Mouse (Mus musculus) c-Kit-positive CD71-positive TER-119-positive erythroid progenitor cells, embryonic 14.5 days (primary cell): Measurements from ENCODE around the gene Sephs2.
A peak's percentile ranks its signal among the peaks of the same experiment; 100 is the strongest.

Source experiments
- DNase-seq: peaks from one replicate; pipeline ENCODE4 v3.0.0-alpha.2; 2013; ENCODE audit warnings: low spot score

The Sephs2 gene

GRCm38 (mm10) chr7:127273925-127274789, at the start of gene Sephs2:
TSS of gene Sephs2 (minus strand) at chr7:127274055.
- peak; percentile 96 for DNase-seq

DNA sequence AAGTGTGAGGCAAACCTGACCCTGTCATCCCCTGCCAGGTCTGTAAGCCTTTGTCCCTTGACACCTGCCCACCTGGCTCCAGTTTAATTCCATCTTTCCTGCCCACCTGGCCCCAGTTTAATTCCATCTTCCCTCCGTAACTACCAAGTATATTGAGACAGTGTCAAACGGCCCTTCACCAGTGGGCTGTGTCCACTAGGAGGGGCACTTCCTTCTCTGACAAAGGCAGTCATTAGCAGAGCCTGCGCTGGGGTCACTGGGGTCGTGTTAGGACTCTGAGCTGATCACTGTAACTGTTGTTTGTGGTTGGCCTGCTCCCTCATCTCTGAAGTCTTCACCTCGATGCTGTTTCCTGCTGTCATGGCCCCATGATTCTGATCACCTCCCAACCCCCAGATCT, 48.2 kb upstream of the Sephs2 start:
- DNase-seq: no peak

- no peak for DNase-seq
Observed at GRCm38 (mm10) chr7:127321106-127321505, 47.3 kb upstream of the Sephs2 start.

DNA sequence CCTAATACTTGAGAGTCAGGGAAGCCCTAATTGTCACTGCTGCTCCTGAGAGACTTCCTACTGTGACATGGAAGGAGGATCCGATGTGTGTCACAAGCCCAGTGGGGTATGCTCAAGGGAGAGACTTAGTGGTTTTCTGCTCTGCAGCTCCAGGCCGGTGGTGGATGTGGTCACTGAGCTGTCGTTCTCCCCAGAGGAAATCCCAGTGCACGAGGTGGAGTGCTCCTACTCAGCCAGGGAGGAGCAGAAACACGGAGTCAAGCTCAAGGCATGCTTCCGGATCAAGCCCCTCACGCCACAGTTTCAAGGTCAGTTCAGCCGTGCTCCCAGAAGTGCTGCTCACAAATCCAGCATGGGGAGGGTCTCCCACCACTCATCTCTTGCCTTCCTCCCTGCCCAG, 40.1 kb upstream of the Sephs2 start:
- no peak for DNase-seq

GRCm38 (mm10) chr7:127309951-127310350, 36.1 kb upstream of the Sephs2 start:
- DNase-seq: no peak

DNA sequence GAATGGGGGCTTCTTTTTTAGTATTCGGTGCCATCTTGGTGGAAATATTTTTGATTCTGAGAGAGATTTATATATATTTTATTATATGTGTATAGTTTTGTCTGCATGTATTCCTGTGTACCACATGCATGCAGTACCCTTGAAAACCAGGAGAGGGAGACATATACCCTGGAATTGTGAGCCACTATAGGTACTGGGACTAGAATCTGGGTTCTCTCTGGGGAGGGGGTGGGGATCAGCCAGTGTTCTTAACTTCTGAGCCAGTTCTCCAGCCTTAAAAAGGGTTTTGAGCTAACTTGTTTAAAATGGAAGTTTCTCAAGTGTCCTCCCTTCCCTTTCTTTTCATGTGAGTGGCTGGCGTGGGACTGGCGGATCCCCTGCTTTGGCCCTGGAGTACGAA, 35.0 kb upstream of the Sephs2 start:
- peak; percentile 63 for DNase-seq

DNA sequence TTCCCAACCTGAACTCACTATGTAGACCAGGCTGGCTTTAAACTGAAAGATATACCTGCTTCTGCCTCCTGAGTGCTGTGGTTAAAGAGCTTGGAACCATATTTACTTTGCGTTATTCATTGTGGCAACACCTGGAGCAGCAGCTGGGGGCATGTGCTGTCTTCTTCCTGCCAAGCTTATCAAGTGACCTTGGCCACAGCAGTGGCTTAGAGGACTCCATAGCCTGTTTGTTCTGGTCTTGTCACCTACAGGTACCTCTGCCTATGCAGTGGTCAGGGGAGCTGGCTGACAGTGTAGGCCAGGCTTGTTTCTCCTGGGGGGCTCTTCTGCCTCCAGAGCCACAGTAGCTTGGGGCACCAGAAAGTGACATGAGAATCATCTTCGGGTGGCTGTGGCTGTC, 34.6 kb upstream of the Sephs2 start:
- no peak for DNase-seq

DNA sequence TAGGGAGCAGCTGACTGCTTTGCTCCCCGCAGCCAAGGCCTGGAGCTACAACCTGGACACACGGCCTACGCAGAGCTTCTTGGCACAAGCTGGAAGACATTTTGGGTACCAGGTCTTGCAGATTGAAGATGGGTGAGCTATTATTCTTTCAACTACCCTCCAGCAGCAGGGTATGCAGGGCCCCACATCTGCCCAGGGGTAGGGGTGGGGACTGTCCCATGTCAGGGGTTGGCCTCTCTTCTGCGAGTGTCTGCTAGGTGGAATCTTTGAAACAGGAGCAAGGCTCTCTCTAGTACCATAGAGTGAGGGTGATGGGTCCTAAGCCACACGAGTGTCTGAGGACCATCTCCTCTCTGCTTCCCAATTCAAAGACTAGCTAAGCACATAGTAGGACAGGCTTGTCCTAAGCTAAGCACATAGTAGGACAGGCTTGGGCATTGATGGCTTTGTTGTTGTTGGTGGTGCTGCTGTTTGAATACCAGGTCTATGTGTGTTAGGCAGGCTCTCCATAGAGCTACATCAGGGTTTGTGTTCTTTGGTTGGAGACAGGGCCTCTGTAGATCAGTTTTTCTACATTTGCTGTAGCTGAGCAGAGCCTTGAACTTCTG, 23.8 kb upstream of the Sephs2 start:
- no peak for DNase-seq

DNA sequence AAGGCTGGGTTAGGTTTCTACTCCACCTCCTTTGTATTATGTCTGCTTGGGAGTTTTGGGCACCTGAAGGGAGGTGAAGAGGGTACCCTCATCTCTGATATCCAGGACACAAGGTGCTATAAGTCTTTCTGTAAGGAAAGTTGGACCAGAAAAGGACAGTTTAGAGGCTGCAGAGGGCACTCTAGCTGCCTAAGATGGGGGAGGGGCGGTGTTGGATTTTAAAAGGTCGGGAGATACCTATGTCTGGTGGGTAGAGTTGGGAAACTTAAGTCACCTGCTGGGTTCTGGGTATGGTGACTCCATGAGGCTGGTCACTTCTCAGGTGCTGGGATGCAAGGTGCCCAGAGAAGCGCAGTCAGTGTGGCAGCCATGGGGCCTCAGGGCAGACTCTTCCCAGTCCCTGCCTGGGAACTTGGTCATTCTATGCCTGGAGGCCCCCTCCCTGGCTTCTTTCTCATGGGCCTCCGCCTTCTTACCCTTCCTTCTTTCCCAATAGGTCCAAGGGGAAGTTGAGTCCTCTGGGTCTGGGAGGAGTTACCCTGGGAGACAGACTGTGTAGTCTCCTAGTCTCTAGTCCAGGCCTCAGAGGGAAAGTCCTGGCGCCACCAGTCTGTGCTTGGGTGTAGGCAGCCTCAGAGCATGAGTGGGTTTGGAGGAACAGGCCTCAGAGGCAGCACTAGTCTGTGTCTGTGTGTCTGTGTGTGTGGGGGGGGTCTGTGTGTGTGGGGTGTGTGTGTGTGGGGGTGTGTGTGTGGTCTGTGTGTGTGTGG, 23.1 kb upstream of the Sephs2 start:
- DNase-seq: no peak

GRCm38 (mm10) chr7:127296098-127296497, 22.2 kb upstream of the Sephs2 start, which contains the start of gene Itgal:
TSS of gene Itgal (plus strand) at chr7:127296260.
- no peak for DNase-seq

- no peak for DNase-seq
Observed at GRCm38 (mm10) chr7:127290142-127290541, 16.3 kb upstream of the Sephs2 start.

DNA sequence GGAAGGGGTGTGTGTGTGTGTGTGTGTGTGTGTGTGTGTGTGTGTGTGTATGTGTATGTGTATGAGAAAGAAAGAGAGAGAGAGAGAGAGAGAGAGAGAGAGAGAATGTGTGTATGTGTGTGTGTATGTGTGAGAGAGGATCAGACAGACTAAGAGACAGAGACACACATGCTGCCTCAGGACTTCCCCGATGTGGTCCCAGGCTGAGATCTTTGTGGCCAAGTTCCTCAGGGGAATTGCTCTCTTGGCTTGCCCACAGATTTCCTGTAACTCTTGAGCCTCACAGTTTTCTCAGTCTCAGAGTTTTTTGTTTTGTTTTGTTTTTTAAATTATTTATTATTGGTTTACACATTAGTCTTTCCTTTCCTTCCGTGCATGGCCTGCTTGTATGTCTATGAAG, 15.5 kb upstream of the Sephs2 start:
- no peak for DNase-seq

DNA sequence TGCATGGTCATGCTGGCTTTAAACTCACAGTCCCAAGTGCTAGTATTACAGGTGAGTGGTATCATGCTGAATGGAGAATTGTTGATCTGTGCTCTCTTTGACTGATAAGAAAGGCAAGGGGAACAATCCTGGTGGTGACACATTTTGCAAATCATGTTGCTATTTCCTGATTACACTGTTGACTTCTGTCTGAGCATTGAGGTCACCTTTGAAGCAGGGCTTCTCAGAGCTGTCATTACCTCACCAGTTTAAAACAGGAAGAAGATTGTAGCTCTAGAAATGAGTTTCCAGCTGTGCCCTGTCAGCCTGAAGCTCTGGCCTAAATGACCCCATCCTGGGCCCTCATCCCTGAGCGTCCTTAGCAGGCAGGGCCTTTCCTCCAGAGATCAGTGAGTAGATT, 14.1 kb upstream of the Sephs2 start:
- no peak for DNase-seq

GRCm38 (mm10) chr7:127285154-127285553, 11.3 kb upstream of the Sephs2 start:
- DNase-seq: peak; percentile 48

GRCm38 (mm10) chr7:127282190-127282589, 8.3 kb upstream of the Sephs2 start:
- no peak for DNase-seq

- DNase-seq: no peak
Observed at GRCm38 (mm10) chr7:127281114-127281513, 7.3 kb upstream of the Sephs2 start.

GRCm38 (mm10) chr7:127280092-127280491, 6.2 kb upstream of the Sephs2 start:
- no peak for DNase-seq

DNA sequence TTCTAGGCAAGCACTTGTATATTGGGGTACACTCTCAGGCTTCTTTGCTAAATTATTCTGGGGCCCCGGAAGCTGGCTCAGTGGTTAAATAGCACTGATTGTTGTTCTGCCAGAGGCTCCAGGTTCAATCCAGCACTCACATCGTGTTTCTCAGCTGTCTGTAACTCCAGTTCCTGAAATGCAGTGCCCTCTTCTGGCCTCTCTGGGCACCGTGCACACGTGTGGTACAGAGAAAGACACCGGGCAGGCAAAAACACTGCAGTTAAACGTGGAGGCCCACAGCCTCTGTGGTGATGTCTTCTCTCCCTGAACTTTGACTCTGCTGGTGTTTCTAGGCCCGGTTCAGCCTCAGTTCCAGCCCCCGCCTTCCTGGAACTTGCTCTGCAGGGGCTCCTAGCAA, 4.5 kb upstream of the Sephs2 start:
- DNase-seq: peak; percentile 42

DNA sequence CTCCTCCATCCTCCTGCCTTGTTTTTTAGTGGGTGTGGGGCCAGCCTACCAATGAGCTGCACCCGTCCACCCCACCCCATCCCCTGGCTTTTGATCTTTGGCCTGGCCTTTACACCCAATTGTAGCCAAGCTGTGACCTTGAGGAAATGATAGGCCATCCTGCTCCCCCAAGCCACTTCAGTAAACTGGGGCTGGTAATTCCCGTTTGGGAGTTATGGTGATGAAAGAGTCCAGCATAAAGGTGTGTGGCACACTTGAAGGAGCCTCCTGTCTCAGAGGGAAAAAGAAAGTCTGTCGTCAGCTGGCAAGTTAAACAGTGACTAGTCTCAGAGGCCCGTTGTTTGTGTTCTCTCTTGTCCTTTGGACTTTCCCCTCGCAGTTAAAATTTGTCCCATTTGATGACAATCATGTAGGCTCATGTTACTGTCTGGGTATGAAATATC, 2.7 kb upstream of the Sephs2 start:
- DNase-seq: no peak

DNA sequence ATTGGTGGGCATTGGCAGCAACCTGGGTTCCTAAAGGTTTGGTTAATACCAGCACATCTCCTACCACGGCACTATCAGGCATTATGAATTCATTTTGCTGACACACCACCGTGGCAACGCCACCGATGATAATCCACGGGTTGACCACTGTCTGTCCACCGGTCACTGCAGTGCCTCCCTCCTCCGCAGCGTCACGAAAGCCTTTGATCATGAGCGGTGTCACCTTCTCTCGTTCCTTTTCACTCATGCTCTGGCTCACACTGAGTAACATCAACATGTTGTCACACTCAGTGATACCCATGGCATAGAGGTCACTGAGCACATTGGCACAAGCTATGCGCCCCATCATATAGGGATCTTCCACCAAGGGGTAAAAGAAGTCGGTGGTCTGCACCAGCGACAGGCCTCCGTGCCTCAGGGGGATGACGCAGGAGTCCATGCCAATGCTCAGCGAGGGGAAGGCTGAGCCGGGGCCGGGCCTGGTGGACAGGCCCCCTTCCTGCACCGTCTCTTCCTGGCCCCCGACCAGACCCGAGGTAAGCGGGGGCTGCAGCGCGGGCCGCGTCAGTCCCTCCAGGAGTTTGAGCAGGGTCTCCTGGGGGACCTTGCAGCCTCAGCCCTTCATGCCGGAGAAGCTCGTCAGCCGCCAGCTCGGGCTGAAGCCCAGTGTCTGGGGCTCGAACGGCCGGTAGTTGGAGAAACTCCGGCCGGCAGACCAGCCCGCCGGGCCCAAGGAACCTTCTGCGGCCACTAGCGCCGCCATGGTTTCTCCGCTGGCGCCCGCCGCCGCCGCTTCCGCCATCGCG, 534 bp downstream of the Sephs2 start:
- DNase-seq: no peak

DNA sequence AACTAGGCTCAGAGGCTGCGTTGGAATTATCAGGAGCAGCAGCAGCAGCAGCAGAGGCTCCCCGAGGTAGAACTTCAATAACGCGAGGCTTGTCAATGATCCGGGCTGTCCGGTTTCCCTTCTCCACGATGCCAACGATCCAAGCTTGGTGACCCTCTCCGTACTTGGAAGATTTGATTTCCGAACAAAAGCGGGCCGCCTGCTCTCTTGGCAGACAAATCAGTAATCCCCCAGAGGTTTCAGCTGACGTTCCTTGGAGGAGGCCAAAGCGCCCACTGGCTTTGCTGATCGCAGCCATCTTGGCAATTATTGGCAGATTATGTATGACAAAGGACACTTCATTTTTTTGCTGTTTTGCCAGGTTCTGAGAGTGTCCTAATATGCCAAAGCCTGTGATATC, 1.3 kb downstream of the Sephs2 start:
- DNase-seq: no peak

DNA sequence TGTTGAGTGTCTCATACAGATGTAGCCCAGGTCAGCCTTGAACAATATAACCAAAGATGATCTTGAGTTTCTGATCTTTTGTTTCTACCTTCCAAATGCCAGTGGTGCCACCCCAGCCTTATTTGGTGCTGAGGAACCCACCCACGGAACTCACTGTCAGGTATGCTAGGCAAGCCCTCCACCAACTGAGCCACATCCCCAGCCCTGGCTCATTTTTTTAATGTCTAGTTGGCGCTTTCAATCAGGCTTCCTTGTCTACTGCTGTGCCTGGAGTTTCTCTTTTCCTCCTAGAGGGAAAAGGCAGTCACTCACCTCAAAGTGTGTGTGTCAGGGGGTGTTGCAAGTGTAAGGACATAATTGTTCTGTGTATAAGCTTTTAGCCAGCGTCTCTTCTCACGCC, 2.8 kb downstream of the Sephs2 start:
- no peak for DNase-seq
